Mouse (Mus musculus) gastrocnemius, postnatal 14 days (tissue): ENCODE results near the gene Mpdz. TPM values are rescaled to one million over a fixed set of nuclear protein-coding genes. Genes with fewer than 3 reads are reported as not detected.

ENCODE experiments used
- DNase-seq: peaks from one replicate; pipeline ENCODE4 v3.0.0; 2021; ENCODE audit warnings: mixed read lengths
- intact Hi-C: fragments of 180-260 bp; cut with DNase I; formaldehyde crosslinking; loops from one replicate; pipeline ENCODE4 v1.15.1; 2025; ENCODE audit warnings: low total_unique reads
- total RNA-seq, 2 experiments: library from RNA; stranded (reverse); gene quantifications; 2 replicates each; pipeline ENCODE4 v1.2.3; 2021

The Mpdz gene
- total RNA-seq, 2 experiments from 2014 or later, result 34.9 to 46.6 TPM

- intact Hi-C loops, result no loop called here
- DNase-seq, result no peak
These were observed 140.6 kb downstream of the Mpdz start for GRCm38 (mm10) chr4:81302056-81302455.

- no peak for DNase-seq
- intact Hi-C loops, result no loop called here
These were observed 144.2 kb downstream of the Mpdz start for GRCm38 (mm10) chr4:81298384-81298783.

- no peak for DNase-seq
- intact Hi-C loops, result no loop called here
These were observed 149.3 kb downstream of the Mpdz start for GRCm38 (mm10) chr4:81293309-81293708.

GRCm38 (mm10) chr4:81285564-81285963 lies 157.1 kb downstream of the Mpdz start:
- no peak for DNase-seq
- intact Hi-C loops, result no loop called here

GRCm38 (mm10) chr4:81283611-81284010 lies 159.0 kb downstream of the Mpdz start:
- intact Hi-C loops, result no loop called here
- no peak for DNase-seq

GRCm38 (mm10) chr4:81283081-81283480 lies 159.5 kb downstream of the Mpdz start:
- no peak for DNase-seq
- intact Hi-C loops, result no loop called here

- intact Hi-C loops, result no loop called here
- DNase-seq, result no peak
These were observed 162.5 kb downstream of the Mpdz start for GRCm38 (mm10) chr4:81280098-81280497.

GRCm38 (mm10) chr4:81279451-81279850 lies 163.2 kb downstream of the Mpdz start:
- intact Hi-C loops, result no loop called here
- DNase-seq, result no peak

- intact Hi-C loops, result no loop called here
- DNase-seq, result no peak
These were observed 166.5 kb downstream of the Mpdz start for GRCm38 (mm10) chr4:81275957-81276715.

GRCm38 (mm10) chr4:81273067-81273466 lies 169.5 kb downstream of the Mpdz start:
- no peak for DNase-seq
- intact Hi-C loops, result no loop called here

- no peak for DNase-seq
- intact Hi-C loops, result no loop called here
These were observed 189.5 kb downstream of the Mpdz start for GRCm38 (mm10) chr4:81252859-81253780.

- intact Hi-C loops, result no loop called here
- no peak for DNase-seq
These were observed 190.3 kb downstream of the Mpdz start for GRCm38 (mm10) chr4:81252334-81252733.

- peak; percentile 27 for DNase-seq
- intact Hi-C loops, result no loop called here
These were observed 190.7 kb downstream of the Mpdz start for GRCm38 (mm10) chr4:81251934-81252333.

- DNase-seq, result no peak
- intact Hi-C loops, result loop anchor here (5.0 kb wide), 1 partner anchor 72 kb away; no protein-coding TSS in a partner anchor
These were observed 193.4 kb downstream of the Mpdz start for GRCm38 (mm10) chr4:81249245-81249644.

GRCm38 (mm10) chr4:81236227-81236626 lies 206.4 kb downstream of the Mpdz start:
- intact Hi-C loops, result no loop called here
- DNase-seq, result no peak
